Mouse (Mus musculus): ENCODE results near the gene Ism2. TPM values are rescaled to one million over a fixed set of nuclear protein-coding genes. Genes with fewer than 3 reads are reported as not detected.

Ism2 gene
- polyA plus RNA-seq, 1 experiment from 2014 or later: 0.13 TPM

DNA sequence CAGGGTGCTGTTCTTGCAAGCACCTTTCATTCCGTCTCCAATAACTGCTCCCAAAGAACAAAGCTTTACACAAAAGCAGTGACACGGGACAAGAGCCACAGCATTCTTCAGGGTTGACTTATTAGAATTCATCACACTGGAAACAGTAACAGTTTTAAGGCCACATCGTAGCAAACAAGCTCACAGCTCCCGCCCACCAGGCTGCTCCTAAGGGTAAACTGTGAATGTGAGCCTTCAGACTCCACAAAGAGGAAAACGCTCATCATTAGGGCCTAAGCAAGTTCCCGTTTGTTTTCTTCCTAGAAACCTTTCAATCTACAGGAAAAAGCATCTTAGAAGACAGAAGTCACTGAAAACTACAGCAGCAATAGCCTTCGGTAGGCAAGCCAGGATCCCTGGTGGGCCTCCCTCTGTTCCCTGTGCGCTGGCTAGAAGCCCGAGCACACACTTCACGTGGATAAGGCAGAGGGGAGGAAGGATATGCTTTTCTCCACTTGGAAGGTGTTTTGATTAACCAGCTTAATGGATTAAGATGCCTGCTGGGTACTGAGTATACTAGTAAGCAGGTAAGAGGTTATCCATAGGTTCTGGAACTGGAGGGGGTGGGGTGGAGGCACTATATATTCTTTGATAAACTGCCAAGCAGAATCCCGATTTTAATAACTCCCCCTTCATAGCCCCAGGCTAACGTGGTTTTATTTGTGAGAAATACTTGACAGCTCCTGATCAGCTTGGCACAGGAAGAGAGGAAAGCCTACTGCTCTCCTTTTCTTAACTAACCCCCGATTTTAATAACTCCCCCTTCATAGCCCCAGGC lies 6.5 kb upstream of the Ism2 start:
- Histone ChIP-seq H3K27ac (ENCODE audit: low read length) (no peak overlapping the region), H3K4me3 (ENCODE audit: low read depth, low read length) (no peak overlapping the region), H3K4me1 (ENCODE audit: control insufficient read depth, low read depth, low read length) (no peaks in the 10 kb centered on the region), H3K4me2 (ENCODE audit: low read depth, low read length) (no peak overlapping the region), H3K9ac (ENCODE audit: low read depth, low read length) (no peak overlapping the region), H3K9me3 (replicated peaks; ENCODE audit: control insufficient read depth, low read length) (no peaks in the 10 kb centered on the region), H3K36me3 (ENCODE audit: control insufficient read depth, insufficient read depth) (0 out of 2 replicates have a peak, but pooled peaks cover 3% of the 10 kb centered on the region), H3K27me3 (ENCODE audit: control insufficient read depth, insufficient read depth, low read depth, low read length) (peaks cover 8% of the 10 kb centered on the region)
- 44% methylated on average over 13 of the region's 13 CpGs for WGBS (ENCODE audit: insufficient replicate concordance)
- no peak for ATAC-seq (ENCODE audit: low read depth)

DNA sequence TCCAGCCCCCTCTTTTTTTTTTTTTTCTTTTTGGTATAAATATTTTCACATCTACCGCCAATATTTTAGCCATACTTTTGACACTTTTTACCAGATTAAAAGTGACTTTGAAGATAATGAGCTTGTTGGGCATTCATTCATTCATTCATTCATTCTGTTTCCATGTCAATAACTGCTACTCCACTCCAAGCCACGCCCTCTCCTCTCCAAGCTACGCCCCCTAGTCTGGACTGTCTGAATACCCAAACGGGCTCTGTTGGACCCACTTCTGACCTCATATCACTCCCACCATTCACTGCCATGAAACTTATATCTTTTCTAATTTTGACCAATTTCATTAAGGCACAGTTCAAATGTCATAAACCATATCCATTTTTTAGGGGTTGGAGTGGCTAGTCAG lies 1.7 kb upstream of the Ism2 start:
- ATAC-seq (ENCODE audit: low read depth): no peak
- Histone ChIP-seq H3K36me3 (ENCODE audit: control insufficient read depth, insufficient read depth) (no peaks in the 10 kb centered on the region), H3K27me3 (ENCODE audit: control insufficient read depth, insufficient read depth, low read depth, low read length) (peaks cover 36% of the 10 kb centered on the region), H3K4me1 (ENCODE audit: control insufficient read depth, low read depth, low read length) (no peaks in the 10 kb centered on the region; the same call in 1 of the 2 replicates), H3K9ac (ENCODE audit: low read depth, low read length) (no peak overlapping the region), H3K27ac (ENCODE audit: low read length) (no peak overlapping the region), H3K9me3 (replicated peaks; ENCODE audit: control insufficient read depth, low read length) (no peaks in the 10 kb centered on the region), H3K4me3 (ENCODE audit: low read depth, low read length) (no peak overlapping the region), H3K4me2 (ENCODE audit: low read depth, low read length) (no peak overlapping the region)
- WGBS (ENCODE audit: insufficient replicate concordance): 39% methylated on average over 4 of the region's 4 CpGs

DNA sequence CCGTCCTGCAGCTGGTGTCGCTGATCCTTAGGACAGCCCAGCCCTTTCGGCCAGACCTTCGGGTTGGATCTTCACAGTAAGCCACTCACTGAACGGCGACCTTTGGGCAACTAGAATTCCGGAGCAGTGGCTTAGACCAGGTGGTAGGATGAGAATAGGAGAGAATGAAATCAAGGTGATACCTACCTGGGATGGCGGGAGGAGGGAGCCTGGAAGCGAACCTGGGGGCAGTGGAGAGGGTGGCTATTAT lies 861 bp upstream of the Ism2 start:
- Histone ChIP-seq H3K4me1 (ENCODE audit: control insufficient read depth, low read depth, low read length) (no peaks in the 10 kb centered on the region; the same call in 1 of the 2 replicates), H3K4me2 (ENCODE audit: low read depth, low read length) (peak overlapping the region; percentile 75), H3K27me3 (ENCODE audit: control insufficient read depth, insufficient read depth, low read depth, low read length) (peaks cover 36% of the 10 kb centered on the region), H3K27ac (ENCODE audit: low read length) (no peak overlapping the region), H3K36me3 (ENCODE audit: control insufficient read depth, insufficient read depth) (no peaks in the 10 kb centered on the region), H3K9me3 (replicated peaks; ENCODE audit: control insufficient read depth, low read length) (no peaks in the 10 kb centered on the region), H3K9ac (ENCODE audit: low read depth, low read length) (peak overlapping the region; percentile 11; the same call in 1 of the 2 replicates), H3K4me3 (ENCODE audit: low read depth, low read length) (peak overlapping the region; percentile 66)
- WGBS (ENCODE audit: insufficient replicate concordance): 3% methylated on average over 9 of the region's 9 CpGs
- ATAC-seq (ENCODE audit: low read depth): no peak

DNA sequence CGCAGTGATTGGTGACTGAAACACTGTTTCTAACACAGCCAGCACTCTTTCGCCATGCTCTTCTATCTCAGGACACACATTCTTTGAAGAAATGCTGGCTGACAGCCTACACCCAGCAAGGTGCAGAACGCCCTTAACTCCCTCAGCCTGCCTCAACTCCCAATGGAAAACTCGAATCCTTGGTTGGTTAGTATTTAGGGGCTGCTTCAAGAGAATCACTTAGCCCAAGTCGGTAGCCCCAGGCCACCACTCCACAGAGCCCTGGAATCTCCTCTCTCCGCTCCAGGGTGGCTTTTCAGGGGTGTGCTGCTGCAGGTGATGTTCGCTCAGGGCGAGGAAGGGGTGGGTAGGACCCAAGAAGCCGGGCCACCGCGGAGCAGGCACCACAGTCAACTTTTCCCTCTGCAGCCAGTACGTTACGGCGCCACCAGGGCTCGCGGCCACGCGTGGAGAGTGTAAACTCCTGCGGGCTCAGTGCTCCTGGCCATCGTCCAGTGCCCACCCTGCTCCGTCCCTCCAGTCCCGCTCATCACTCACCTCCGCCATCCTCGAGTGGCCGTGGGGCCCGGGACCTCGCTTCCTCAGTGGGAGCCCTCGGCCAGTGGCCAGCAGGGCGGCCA lies 358 bp downstream of the Ism2 start:
- no peak for ATAC-seq (ENCODE audit: low read depth)
- H3K4me2 ChIP-seq (ENCODE audit: low read depth, low read length): peak overlapping the region; percentile 75
- 11% methylated on average over 29 of the region's 29 CpGs for WGBS (ENCODE audit: insufficient replicate concordance)

GRCm38 (mm10) chr12:87293934-87294333 lies 5.6 kb downstream of the Ism2 start:
- no peak for ATAC-seq (ENCODE audit: low read depth)

More for the DNA sequence above, 358 bp downstream of the Ism2 start:
- Histone ChIP-seq H3K4me3 (ENCODE audit: low read depth, low read length) (peak overlapping the region; percentile 66), H3K27ac (ENCODE audit: low read length) (no peak overlapping the region), H3K9ac (ENCODE audit: low read depth, low read length) (peak overlapping the region; percentile 58), H3K27me3 (ENCODE audit: control insufficient read depth, insufficient read depth, low read depth, low read length) (peaks cover 36% of the 10 kb centered on the region), H3K9me3 (replicated peaks; ENCODE audit: control insufficient read depth, low read length) (no peaks in the 10 kb centered on the region), H3K4me1 (ENCODE audit: control insufficient read depth, low read depth, low read length) (no peaks in the 10 kb centered on the region; the same call in 1 of the 2 replicates), H3K36me3 (ENCODE audit: control insufficient read depth, insufficient read depth) (no peaks in the 10 kb centered on the region)

DNA sequence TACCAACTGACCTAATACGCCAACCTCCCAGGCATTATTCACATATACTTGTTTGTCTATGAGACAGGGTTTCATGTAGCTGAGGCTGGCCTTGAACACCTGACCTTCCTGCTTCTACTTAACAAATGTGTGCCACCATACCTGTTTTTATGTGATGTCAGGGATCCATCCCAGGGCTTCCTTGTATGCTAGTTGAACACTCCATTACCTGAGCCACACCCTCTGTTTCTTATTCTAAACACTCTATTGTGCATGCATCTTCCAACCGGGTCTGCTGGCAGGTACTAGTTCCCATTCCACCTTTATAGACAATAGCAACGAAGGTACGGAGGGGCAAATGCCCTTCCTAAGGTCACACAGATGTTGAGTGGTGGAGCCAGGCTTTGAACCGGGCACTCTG lies 10.4 kb downstream of the Ism2 start:
- no peaks in the 10 kb centered on the region for H3K27me3 ChIP-seq (ENCODE audit: control insufficient read depth, insufficient read depth, low read depth, low read length)
- WGBS (ENCODE audit: insufficient replicate concordance): 68% methylated on average over 5 of the region's 5 CpGs
- H3K36me3 ChIP-seq (ENCODE audit: control insufficient read depth, insufficient read depth): no peaks in the 10 kb centered on the region
- no peak overlapping the region for H3K9ac ChIP-seq (ENCODE audit: low read depth, low read length)
- no peak overlapping the region for H3K4me2 ChIP-seq (ENCODE audit: low read depth, low read length)
- ATAC-seq (ENCODE audit: low read depth): no peak
- no peak overlapping the region for H3K4me3 ChIP-seq (ENCODE audit: low read depth, low read length)
- no peaks in the 10 kb centered on the region; the same call in 1 of the 2 replicates for H3K4me1 ChIP-seq (ENCODE audit: control insufficient read depth, low read depth, low read length)
- no peak overlapping the region for H3K27ac ChIP-seq (ENCODE audit: low read length)
- H3K9me3 ChIP-seq (replicated peaks; ENCODE audit: control insufficient read depth, low read length): no peaks in the 10 kb centered on the region

More at GRCm38 (mm10) chr12:87293934-87294333, 5.6 kb downstream of the Ism2 start:
- 59% methylated on average over 6 of the region's 6 CpGs for WGBS (ENCODE audit: insufficient replicate concordance)
- H3K27me3 ChIP-seq (ENCODE audit: control insufficient read depth, insufficient read depth, low read depth, low read length): peaks cover 8% of the 10 kb centered on the region
- no peak overlapping the region for H3K4me2 ChIP-seq (ENCODE audit: low read depth, low read length)
- H3K9me3 ChIP-seq (replicated peaks; ENCODE audit: control insufficient read depth, low read length): no peaks in the 10 kb centered on the region
- no peaks in the 10 kb centered on the region for H3K4me1 ChIP-seq (ENCODE audit: control insufficient read depth, low read depth, low read length)
- no peak overlapping the region for H3K27ac ChIP-seq (ENCODE audit: low read length)
- no peaks in the 10 kb centered on the region for H3K36me3 ChIP-seq (ENCODE audit: control insufficient read depth, insufficient read depth)
- no peak overlapping the region for H3K9ac ChIP-seq (ENCODE audit: low read depth, low read length)
- H3K4me3 ChIP-seq (ENCODE audit: low read depth, low read length): no peak overlapping the region

DNA sequence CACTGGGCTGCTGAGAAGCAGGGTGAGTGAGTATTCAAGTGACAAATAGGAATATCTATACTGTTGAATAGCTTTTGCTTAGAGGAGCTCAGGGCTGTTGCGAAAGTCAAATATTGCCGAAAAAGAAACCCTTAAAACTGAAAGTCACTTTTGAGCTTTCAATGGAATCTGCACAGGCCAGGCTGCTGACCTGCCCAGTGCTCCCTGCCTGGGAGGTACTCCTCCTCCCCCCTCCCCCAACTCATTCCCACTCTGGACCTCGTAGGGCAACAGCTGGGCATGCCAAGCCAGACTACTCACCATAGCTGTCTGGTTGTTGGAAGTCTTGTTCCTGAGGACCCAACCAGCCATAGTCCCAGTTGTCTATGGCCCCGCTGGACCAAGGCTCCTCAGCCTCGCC lies 14.8 kb downstream of the Ism2 start:
- H3K4me2 ChIP-seq (ENCODE audit: low read depth, low read length): no peak overlapping the region
- WGBS (ENCODE audit: insufficient replicate concordance): 54% methylated on average over 5 of the region's 5 CpGs
- ATAC-seq (ENCODE audit: low read depth): peak; percentile 38
- H3K27me3 ChIP-seq (ENCODE audit: control insufficient read depth, insufficient read depth, low read depth, low read length): no peaks in the 10 kb centered on the region
- no peak overlapping the region for H3K4me3 ChIP-seq (ENCODE audit: low read depth, low read length)
- H3K4me1 ChIP-seq (ENCODE audit: control insufficient read depth, low read depth, low read length): no peaks in the 10 kb centered on the region; the same call in 1 of the 2 replicates
- no peak overlapping the region for H3K9ac ChIP-seq (ENCODE audit: low read depth, low read length)
- no peaks in the 10 kb centered on the region for H3K36me3 ChIP-seq (ENCODE audit: control insufficient read depth, insufficient read depth)
- no peak overlapping the region for H3K27ac ChIP-seq (ENCODE audit: low read length)
- no peaks in the 10 kb centered on the region for H3K9me3 ChIP-seq (replicated peaks; ENCODE audit: control insufficient read depth, low read length)

DNA sequence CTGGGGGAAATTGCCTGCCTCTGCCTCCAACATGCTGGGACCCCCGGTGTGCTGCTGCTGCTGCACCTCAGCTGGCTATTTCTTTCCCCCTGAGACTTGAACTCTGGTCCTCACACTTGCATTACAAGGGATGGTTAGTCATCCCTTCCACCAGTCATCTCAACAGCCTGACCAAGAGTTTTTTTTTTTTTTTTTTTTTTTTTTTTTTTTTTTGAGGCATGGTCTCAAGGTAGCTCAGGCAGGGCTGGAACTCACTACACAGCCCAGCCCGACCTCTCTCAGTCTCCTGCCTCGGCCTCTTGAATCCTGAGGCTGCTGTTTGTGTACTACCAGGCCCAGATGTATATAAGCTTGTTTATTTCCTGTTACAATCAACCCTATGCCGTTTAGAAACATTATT lies 15.2 kb downstream of the Ism2 start:
- Histone ChIP-seq H3K9me3 (replicated peaks; ENCODE audit: control insufficient read depth, low read length) (no peaks in the 10 kb centered on the region), H3K36me3 (ENCODE audit: control insufficient read depth, insufficient read depth) (no peaks in the 10 kb centered on the region), H3K4me1 (ENCODE audit: control insufficient read depth, low read depth, low read length) (no peaks in the 10 kb centered on the region; the same call in 1 of the 2 replicates), H3K4me2 (ENCODE audit: low read depth, low read length) (no peak overlapping the region), H3K27ac (ENCODE audit: low read length) (no peak overlapping the region), H3K4me3 (ENCODE audit: low read depth, low read length) (no peak overlapping the region), H3K27me3 (ENCODE audit: control insufficient read depth, insufficient read depth, low read depth, low read length) (no peaks in the 10 kb centered on the region), H3K9ac (ENCODE audit: low read depth, low read length) (no peak overlapping the region)
- ATAC-seq (ENCODE audit: low read depth): no peak
- WGBS (ENCODE audit: insufficient replicate concordance): 52% methylated on average over 4 of the region's 4 CpGs

DNA sequence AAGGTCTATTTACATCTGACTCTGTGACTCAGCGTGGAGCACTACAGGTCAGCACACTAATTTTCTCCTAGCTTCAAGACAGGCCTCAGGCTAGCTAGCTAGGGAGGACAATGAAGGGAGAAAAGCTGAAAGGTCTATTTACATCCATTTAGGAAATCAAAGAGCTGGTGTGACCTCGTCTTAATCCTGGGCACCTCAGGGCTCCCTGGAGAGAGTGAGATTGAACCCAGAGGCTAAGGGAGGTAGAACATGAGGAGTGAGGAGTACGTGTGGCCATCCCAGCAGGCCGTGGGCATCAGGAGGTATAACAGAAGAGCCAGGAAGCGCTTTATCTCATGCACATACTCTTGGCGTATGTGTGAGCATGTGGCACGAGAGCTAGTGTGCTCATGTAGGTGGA lies 15.8 kb downstream of the Ism2 start:
- no peak overlapping the region for H3K4me2 ChIP-seq (ENCODE audit: low read depth, low read length)
- H3K9ac ChIP-seq (ENCODE audit: low read depth, low read length): no peak overlapping the region
- no peaks in the 10 kb centered on the region; the same call in 1 of the 2 replicates for H3K4me1 ChIP-seq (ENCODE audit: control insufficient read depth, low read depth, low read length)
- no peaks in the 10 kb centered on the region for H3K27me3 ChIP-seq (ENCODE audit: control insufficient read depth, insufficient read depth, low read depth, low read length)
- H3K9me3 ChIP-seq (replicated peaks; ENCODE audit: control insufficient read depth, low read length): no peaks in the 10 kb centered on the region
- no peaks in the 10 kb centered on the region for H3K36me3 ChIP-seq (ENCODE audit: control insufficient read depth, insufficient read depth)
- no peak overlapping the region for H3K4me3 ChIP-seq (ENCODE audit: low read depth, low read length)
- WGBS (ENCODE audit: insufficient replicate concordance): 58% methylated on average over 7 of the region's 7 CpGs
- H3K27ac ChIP-seq (ENCODE audit: low read length): no peak overlapping the region
- no peak for ATAC-seq (ENCODE audit: low read depth)
